Mouse (Mus musculus): Measurements from ENCODE around the gene Sult1a1.
A peak's percentile ranks its signal among the peaks of the same experiment; 100 is the strongest.

Sult1a1 gene

DNA sequence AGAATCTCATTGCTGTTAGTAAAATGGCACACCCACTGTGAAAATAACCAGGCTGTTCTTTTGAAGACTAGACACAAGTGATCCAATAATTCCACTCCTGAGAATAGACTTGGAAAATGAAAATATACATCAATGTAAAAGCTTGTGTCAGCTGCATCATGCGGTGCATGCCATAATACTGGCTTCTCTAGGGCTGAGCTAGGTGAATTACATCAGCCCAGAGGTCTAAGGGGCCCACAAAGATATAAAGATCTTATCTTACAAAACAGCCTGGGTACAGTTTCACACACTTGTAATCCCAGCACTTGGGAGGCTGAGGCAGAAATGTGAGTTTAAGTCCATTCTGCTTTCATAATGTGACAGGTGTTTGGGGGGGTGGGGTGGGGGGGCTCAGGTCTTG lies 18.7 kb downstream of the Sult1a1 start:
- no peak for DNase-seq

DNA sequence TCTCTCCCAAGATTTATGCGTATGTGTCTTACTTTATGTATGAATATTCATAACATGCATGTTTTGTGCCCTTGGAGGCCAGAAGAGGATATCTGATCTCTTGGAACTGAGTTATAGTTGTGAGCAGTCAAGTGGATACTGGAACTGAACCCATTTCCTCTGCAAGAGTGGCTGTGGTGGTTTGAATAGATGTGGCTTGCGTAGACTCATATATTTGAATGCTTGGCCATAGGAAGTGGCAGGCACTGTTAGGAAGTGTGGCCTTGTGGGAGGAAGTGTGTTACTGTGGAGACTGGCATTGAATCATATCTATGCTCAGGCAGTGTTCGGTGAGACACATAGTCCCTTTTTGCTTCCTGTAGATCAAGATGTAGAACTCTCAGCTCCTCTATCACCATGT lies 20.5 kb downstream of the Sult1a1 start:
- DNase-seq = no peak

GRCm38 (mm10) chr7:126653991-126654390 lies 22.2 kb downstream of the Sult1a1 start:
- no peak for DNase-seq

- no peak for DNase-seq
Measured at GRCm38 (mm10) chr7:126650852-126651251, 25.4 kb downstream of the Sult1a1 start.

DNA sequence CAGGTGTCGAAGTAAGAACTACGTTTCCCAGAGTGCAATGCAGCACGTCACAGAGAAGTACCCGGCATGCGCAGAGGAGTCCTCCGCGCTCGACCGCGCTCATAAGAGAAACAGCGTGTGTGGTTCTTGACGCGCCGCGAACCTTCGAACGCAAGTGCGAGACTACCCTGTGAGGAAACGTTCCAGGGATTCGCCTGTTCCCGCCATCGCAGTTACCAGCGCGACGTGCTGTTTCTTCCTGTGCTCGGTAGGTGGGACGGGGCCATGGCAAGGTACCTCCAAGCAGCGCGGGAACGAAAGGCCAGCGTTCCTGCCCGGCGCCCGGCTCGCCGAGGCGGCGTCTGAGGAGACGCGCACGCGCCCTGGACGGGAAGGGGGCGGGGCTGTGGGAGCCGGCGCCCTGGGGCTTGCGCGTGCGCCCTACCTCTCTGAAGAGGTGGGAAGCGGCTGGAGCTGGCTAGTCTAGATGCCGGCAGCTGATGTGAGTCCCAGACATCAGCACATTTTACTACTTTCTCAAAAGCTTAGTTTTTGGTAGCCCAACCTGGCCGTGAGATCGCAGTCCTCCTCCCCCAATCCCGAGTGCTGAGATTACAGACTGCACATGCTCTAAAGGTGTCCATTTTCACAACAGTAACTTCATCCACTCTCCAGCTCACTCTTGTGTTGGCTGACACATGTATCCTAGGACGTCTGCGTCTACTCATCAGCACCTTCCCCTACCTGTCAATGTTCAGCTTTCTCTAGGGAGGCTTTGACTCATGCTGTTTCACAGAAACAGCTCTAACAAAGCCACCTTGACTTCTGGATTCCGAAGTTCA lies 26.8 kb downstream of the Sult1a1 start, which contains the start of gene Sgf29:
Gene Sgf29, plus strand, starts transcription at position 79 of the 821 bp plus-strand sequence.
- peak; percentile 96 to 97 for DNase-seq

GRCm38 (mm10) chr7:126648486-126648885 lies 27.7 kb downstream of the Sult1a1 start:
- no peak for DNase-seq

GRCm38 (mm10) chr7:126645708-126646107 lies 30.5 kb downstream of the Sult1a1 start:
- DNase-seq = no peak

GRCm38 (mm10) chr7:126644914-126645313 lies 31.3 kb downstream of the Sult1a1 start:
- DNase-seq = no peak

DNA sequence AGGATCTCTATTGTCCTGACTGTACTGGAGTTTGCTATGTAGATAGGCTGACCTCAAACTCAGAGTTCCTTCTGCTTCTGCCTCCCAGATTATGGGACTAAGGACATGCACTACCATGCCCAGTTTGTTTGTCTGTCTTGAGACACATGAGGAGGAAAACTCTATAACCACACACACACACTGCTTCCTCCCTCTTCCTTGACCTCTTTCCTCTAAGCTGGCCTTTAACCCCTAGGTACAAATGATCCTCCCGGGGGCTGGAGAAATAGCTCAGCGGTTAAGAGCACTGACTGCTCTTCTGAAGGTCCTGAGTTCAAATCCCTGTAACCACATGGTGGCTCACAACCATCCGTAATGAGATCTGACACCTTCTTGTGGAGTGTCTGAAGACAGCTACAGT lies 31.9 kb downstream of the Sult1a1 start:
- no peak for DNase-seq

GRCm38 (mm10) chr7:126643244-126643617 lies 33.0 kb downstream of the Sult1a1 start:
- peak; percentile 46 to 54 for DNase-seq

DNA sequence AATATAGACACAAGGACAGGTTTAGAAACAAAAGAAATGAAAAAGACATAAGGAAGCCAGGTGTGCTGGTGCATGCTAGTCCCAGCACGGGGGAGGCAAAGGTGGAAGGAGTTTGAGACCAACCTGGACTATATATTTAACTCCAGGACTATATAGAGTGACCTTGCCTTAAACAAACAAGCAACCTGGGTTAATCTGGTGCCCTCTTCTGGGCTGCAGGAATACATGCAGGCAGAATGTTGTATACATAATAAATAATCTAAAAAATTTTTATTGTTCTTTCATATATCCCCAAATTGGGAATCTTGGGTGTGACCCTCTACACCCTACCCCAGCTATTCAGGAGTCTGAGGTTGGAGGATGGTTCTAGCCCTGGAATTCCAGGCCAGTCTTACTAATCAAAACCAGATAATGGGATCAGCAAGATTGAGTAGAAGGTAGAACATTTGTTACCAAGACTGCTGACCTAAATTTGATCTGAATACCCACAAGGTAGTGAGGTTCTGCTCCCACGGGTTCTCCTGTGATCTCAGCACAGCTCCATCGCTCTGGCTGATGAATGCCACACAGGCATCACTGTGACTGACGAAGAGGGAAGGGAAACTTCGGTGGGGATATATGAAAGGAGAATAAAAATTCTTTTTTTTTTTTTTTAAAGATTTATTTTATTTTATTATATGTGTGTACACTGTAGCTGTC lies 33.5 kb downstream of the Sult1a1 start:
- no peak for DNase-seq

- peak; percentile 34 to 49 for DNase-seq
Measured at GRCm38 (mm10) chr7:126636733-126637520, 39.3 kb downstream of the Sult1a1 start.

GRCm38 (mm10) chr7:126635375-126635774 lies 40.9 kb downstream of the Sult1a1 start:
- no peak for DNase-seq

DNA sequence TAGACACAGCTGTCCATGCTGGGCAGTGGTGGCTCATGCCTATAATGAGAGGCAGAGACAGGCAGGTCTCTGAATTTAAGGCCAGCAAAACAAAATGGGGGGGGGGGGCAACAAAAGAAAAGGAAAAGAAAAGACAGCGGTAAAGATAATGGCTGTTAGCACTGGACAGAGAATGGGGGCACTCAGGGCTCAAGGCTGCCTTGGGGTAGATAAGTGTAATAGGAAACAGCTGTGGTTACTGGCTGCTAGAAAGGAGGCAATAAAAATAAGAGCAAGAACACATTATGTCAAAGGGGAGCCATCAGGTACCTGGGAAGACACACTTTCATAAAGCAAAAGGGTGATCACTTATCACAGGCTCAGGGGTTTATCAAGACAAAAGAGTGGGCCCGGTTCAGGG lies 43.8 kb downstream of the Sult1a1 start:
- DNase-seq = no peak

DNA sequence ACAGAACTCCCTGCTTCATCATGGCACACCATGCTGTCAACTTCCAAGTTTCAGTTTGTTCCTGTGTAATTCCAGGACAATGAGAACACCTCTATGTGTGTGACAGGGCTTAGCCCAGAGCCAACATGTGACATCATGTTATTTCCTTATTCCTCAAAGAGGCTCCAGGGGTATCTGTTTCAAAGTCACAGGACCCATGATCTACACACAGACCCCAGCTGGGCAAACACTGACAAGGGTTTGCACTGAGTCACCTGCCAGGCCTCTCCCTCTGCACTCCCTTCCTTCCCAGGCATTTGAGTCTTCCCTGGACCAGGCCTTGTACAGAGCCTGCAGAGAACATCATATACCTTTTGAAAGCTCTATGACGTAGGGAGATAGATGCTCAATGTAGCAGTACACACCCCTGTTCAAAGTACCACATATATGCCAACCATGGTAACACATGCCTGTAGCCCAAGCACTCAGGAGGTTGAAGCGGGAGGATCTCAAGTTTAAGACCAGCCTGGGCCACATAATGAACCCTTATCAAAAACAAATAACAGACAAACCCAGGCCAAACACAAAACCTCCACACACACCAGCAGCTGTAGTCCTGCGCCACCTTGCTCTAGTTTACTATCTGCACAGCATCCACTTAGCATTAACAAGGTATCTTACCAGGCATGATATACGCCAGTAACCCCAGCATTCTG lies 45.3 kb downstream of the Sult1a1 start, which contains the start of gene Nupr1:
Gene Nupr1, minus strand, starts transcription at position 38 of the 695 bp plus-strand sequence.
- no peak for DNase-seq

DNA sequence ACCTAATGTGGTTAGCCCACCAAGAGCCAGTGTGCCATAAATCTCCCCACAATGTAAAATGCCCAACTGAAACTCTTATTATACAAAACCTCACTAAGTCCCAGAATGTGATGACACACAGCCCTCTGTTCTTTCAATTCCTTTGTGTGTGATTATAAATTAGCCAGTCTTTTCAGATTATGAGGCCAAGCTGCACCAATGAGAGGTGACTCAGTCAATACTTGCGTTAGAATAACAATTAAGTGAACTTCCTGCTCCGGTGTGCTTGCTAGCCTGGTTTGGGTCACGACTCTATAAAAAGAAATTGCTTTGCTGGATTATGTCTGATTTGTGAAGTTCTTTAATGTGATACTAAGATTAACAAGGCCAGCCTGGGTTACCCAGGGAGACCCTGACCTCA lies 46.3 kb downstream of the Sult1a1 start:
- DNase-seq = no peak

DNA sequence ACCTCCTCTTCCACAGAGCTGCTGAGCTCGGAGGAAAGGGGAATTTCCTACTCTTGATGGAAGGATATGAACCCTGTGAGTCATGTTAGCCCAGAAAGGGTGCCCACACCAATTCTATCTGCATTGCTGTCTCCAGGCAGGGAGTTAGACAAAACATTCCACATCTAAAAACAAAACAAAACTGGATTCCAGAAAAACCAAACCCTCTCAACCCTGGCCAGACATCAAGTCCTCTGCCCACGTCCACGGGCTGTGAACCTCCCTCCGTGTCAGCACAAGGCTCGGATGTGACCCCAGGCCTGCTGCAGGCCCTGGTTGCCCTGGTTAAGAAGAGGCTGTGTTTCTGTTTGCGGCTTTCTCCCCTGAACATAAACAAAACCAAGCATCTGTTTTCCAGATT lies 48.1 kb downstream of the Sult1a1 start:
- DNase-seq = peak; percentile 34 to 57

GRCm38 (mm10) chr7:126625807-126626600 lies 50.2 kb downstream of the Sult1a1 start:
- DNase-seq = no peak

DNA sequence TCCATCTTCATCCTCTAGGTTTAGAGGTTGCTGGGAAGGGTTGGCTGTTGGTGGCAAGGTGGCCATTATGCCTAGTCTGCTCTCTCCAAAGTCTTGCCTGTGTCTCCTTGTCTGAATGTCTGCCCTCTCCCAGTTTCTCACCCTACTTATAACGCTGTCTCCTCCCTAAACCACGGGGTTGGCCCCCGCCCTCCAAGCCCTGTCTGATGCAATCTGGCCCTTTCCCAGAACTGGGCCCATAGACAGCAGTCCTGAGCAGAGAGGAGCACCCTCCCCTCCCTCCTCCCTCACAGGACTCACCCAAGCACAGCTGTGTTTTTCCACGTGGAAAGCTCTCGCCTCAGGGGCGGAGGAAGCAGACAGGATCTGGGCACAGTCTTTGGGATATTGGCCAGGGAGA lies 50.9 kb downstream of the Sult1a1 start:
- DNase-seq = peak; percentile 61 to 73

- DNase-seq = no peak
Measured at GRCm38 (mm10) chr7:126624774-126625173, 51.5 kb downstream of the Sult1a1 start.

GRCm38 (mm10) chr7:126623381-126623780 lies 52.9 kb downstream of the Sult1a1 start:
- DNase-seq = no peak
